Mouse (Mus musculus): Measurements from ENCODE around the gene Slc13a2. TPM values are rescaled to one million over a fixed set of nuclear protein-coding genes. Genes with fewer than 3 reads are reported as not detected.

Slc13a2 gene
- polyA plus RNA-seq, 1 experiment from 2014 or later, result 31.4 TPM

- no peak overlapping the region for H3K4me3 ChIP-seq (ENCODE audit: low read depth, low read length)
- peaks cover 9% of the 10 kb centered on the region; the same call in 1 of the 2 replicates for H3K4me1 ChIP-seq (replicated peaks; ENCODE audit: control insufficient read depth, insufficient read depth, low read length)
- H3K27me3 ChIP-seq (replicated peaks; ENCODE audit: control insufficient read depth, insufficient read depth, low read length), result no peaks in the 10 kb centered on the region
- peak overlapping the region; percentile 75; the same call in 1 of the 2 replicates for H3K27ac ChIP-seq (ENCODE audit: low read depth, low read length)
- no peaks in the 10 kb centered on the region for H3K9me3 ChIP-seq (ENCODE audit: control insufficient read depth)
- no peak for TF ChIP-seq CTCF (IDR thresholded peaks at IDR 0.05; ENCODE audit: low read depth)
- 43% methylated on average over 3 of the region's 3 CpGs for WGBS
- no peak overlapping the region for H3K4me2 ChIP-seq (replicated peaks; ENCODE audit: low read depth)
- no peaks in the 10 kb centered on the region for H3K36me3 ChIP-seq (ENCODE audit: control insufficient read depth, insufficient read depth)
- ATAC-seq, result peak; percentile 66
- H3K9ac ChIP-seq (ENCODE audit: low read depth, low read length), result no peak overlapping the region
Observed at GRCm38 (mm10) chr11:78438399-78438930, 16.4 kb upstream of the Slc13a2 start.

- peaks cover 9% of the 10 kb centered on the region; the same call in 1 of the 2 replicates for H3K4me1 ChIP-seq (replicated peaks; ENCODE audit: control insufficient read depth, insufficient read depth, low read length)
- H3K9me3 ChIP-seq (ENCODE audit: control insufficient read depth), result no peaks in the 10 kb centered on the region
- WGBS, result 50% methylated on average over 7 of the region's 7 CpGs
- TF ChIP-seq CTCF (IDR thresholded peaks at IDR 0.05; ENCODE audit: low read depth), result no peak
- no peak overlapping the region for H3K4me3 ChIP-seq (ENCODE audit: low read depth, low read length)
- H3K9ac ChIP-seq (ENCODE audit: low read depth, low read length), result no peak overlapping the region
- no peaks in the 10 kb centered on the region for H3K36me3 ChIP-seq (ENCODE audit: control insufficient read depth, insufficient read depth)
- H3K4me2 ChIP-seq (replicated peaks; ENCODE audit: low read depth), result no peak overlapping the region
- H3K27me3 ChIP-seq (replicated peaks; ENCODE audit: control insufficient read depth, insufficient read depth, low read length), result no peaks in the 10 kb centered on the region
- ATAC-seq, result peak; percentile 77
- peak overlapping the region; percentile 76 for H3K27ac ChIP-seq (ENCODE audit: low read depth, low read length)
Observed at GRCm38 (mm10) chr11:78437182-78437581, 15.2 kb upstream of the Slc13a2 start.

GRCm38 (mm10) chr11:78435776-78436349, 13.8 kb upstream of the Slc13a2 start:
- Histone ChIP-seq H3K27me3 (replicated peaks; ENCODE audit: control insufficient read depth, insufficient read depth, low read length) (no peaks in the 10 kb centered on the region), H3K27ac (ENCODE audit: low read depth, low read length) (peak overlapping the region; percentile 94), H3K9ac (ENCODE audit: low read depth, low read length) (0 out of 2 replicates have a peak overlapping the region, but pooled peaks have one; percentile 5), H3K4me3 (ENCODE audit: low read depth, low read length) (no peak overlapping the region), H3K4me2 (replicated peaks; ENCODE audit: low read depth) (peak overlapping the region; percentile 39), H3K36me3 (ENCODE audit: control insufficient read depth, insufficient read depth) (no peaks in the 10 kb centered on the region), H3K4me1 (replicated peaks; ENCODE audit: control insufficient read depth, insufficient read depth, low read length) (peaks cover 9% of the 10 kb centered on the region; the same call in 1 of the 2 replicates), H3K9me3 (ENCODE audit: control insufficient read depth) (no peaks in the 10 kb centered on the region)
- 6% methylated on average over 19 of the region's 19 CpGs for WGBS
- TF ChIP-seq CTCF (IDR thresholded peaks at IDR 0.05; ENCODE audit: low read depth), result peak; percentile 86
- ATAC-seq, result peak; percentile 57

GRCm38 (mm10) chr11:78434052-78434451, 12.0 kb upstream of the Slc13a2 start:
- peaks cover 9% of the 10 kb centered on the region; the same call in 1 of the 2 replicates for H3K4me1 ChIP-seq (replicated peaks; ENCODE audit: control insufficient read depth, insufficient read depth, low read length)
- H3K9ac ChIP-seq (ENCODE audit: low read depth, low read length), result no peak overlapping the region
- H3K27me3 ChIP-seq (replicated peaks; ENCODE audit: control insufficient read depth, insufficient read depth, low read length), result no peaks in the 10 kb centered on the region
- no peaks in the 10 kb centered on the region for H3K9me3 ChIP-seq (ENCODE audit: control insufficient read depth)
- H3K36me3 ChIP-seq (ENCODE audit: control insufficient read depth, insufficient read depth), result no peaks in the 10 kb centered on the region
- peak overlapping the region; percentile 73 for H3K27ac ChIP-seq (ENCODE audit: low read depth, low read length)
- TF ChIP-seq CTCF (IDR thresholded peaks at IDR 0.05; ENCODE audit: low read depth), result no peak
- no peak overlapping the region for H3K4me2 ChIP-seq (replicated peaks; ENCODE audit: low read depth)
- no peak for ATAC-seq
- H3K4me3 ChIP-seq (ENCODE audit: low read depth, low read length), result no peak overlapping the region
- WGBS, result 18% methylated on average over 4 of the region's 4 CpGs

DNA sequence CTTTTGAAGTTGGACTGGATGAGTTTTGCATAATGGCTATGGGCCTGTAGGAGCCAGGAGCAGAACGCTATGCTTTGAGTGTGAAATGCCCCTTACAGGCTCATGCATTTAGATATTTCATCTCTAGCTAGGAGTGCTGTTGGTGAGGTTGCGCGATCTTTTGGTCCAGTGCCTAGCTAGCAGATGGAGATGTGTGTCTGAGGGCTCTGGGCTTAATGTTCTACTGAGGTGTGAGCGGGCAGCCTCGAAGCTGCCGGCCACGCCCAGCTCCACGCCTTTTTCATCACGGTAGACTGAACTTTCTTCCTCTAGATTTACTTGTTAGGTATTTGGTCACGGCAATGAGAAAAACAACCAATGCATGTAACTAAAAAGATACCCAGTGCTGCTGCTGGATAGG, 9.2 kb upstream of the Slc13a2 start:
- Histone ChIP-seq H3K27ac (ENCODE audit: low read depth, low read length) (peak overlapping the region; percentile 77), H3K27me3 (replicated peaks; ENCODE audit: control insufficient read depth, insufficient read depth, low read length) (no peaks in the 10 kb centered on the region), H3K4me3 (ENCODE audit: low read depth, low read length) (no peak overlapping the region), H3K36me3 (ENCODE audit: control insufficient read depth, insufficient read depth) (no peaks in the 10 kb centered on the region), H3K4me2 (replicated peaks; ENCODE audit: low read depth) (no peak overlapping the region), H3K9ac (ENCODE audit: low read depth, low read length) (no peak overlapping the region), H3K9me3 (ENCODE audit: control insufficient read depth) (no peaks in the 10 kb centered on the region), H3K4me1 (replicated peaks; ENCODE audit: control insufficient read depth, insufficient read depth, low read length) (peaks cover 9% of the 10 kb centered on the region; the same call in 1 of the 2 replicates)
- ATAC-seq, result no peak
- 42% methylated on average over 10 of the region's 10 CpGs for WGBS
- TF ChIP-seq CTCF (IDR thresholded peaks at IDR 0.05; ENCODE audit: low read depth), result no peak

GRCm38 (mm10) chr11:78430195-78430878, 8.3 kb upstream of the Slc13a2 start:
- no peak for ATAC-seq
- 46% methylated on average over 11 of the region's 11 CpGs for WGBS
- no peak overlapping the region for H3K9ac ChIP-seq (ENCODE audit: low read depth, low read length)

More at GRCm38 (mm10) chr11:78430195-78430878, 8.3 kb upstream of the Slc13a2 start:
- H3K9me3 ChIP-seq (ENCODE audit: control insufficient read depth), result no peaks in the 10 kb centered on the region
- no peak overlapping the region for H3K4me3 ChIP-seq (ENCODE audit: low read depth, low read length)
- H3K4me2 ChIP-seq (replicated peaks; ENCODE audit: low read depth), result no peak overlapping the region
- 0 out of 2 replicates have a peak, but pooled peaks cover 4% of the 10 kb centered on the region for H3K4me1 ChIP-seq (replicated peaks; ENCODE audit: control insufficient read depth, insufficient read depth, low read length)
- H3K27me3 ChIP-seq (replicated peaks; ENCODE audit: control insufficient read depth, insufficient read depth, low read length), result no peaks in the 10 kb centered on the region
- peak overlapping the region; percentile 77 for H3K27ac ChIP-seq (ENCODE audit: low read depth, low read length)
- no peaks in the 10 kb centered on the region for H3K36me3 ChIP-seq (ENCODE audit: control insufficient read depth, insufficient read depth)
- TF ChIP-seq CTCF (IDR thresholded peaks at IDR 0.05; ENCODE audit: low read depth), result no peak

Measured in intestine, postnatal 0 days (tissue).